Mouse (Mus musculus) ovary, postnatal 10 days (tissue): ENCODE results near the gene Adgrl1.
"Not testable (repeated sequence)": the region's sequence is repeated elsewhere in the genome, so short reads cannot be mapped to it uniquely, and the experiment has no call there.

ENCODE experiments used
- DNase-seq: peaks from one replicate; pipeline ENCODE4 v3.0.0; 2022; ENCODE audit warnings: low spot score

The Adgrl1 gene

DNA sequence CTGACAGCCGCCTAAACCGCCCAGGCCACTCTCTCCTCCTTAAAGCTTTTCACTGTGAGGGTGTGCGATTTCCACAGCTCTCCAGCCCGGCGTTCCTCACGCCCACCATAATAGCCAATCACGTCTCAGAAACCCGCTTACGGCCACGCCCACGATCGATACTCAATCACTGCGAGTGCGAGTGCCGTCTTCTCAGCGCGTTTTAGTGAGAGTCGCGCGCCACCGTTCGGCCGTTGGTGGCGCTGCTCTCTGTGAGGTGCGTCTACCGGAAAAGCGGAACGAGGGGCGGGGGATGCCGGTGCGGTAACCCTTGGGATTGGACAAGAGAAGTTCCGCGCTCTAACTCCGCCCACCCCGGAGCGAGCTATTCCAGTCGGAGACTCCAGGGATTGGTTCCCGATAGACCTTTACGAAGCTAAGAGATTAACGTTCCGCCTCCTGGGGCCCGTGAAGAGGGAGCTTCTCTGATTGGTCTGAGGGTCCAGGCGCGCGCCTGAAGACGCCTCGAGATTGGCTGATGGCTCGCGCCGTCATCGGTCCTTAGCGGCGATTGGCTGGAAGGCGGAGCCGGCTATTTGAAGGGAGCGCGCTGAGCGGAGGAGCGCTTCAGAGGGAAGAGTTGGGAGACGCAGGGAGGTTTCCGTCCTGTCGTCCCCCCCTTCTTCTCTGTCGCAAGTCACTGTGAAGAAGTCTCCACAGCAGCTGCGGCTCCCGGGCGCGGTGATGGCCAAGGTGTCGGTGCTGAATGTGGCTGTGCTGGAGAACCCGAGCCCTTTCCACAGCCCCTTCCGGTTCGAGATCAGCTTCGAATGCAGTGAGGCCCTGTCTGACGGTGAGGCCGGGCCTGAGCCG, 55.4 kb downstream of the Adgrl1 start, which contains the start of the genes Gm10644 and Asf1b:
TSS of gene Gm10644 (minus strand) at position 100 of the 852 bp plus-strand sequence.
TSS of gene Asf1b (plus strand) at position 402 of the 852 bp plus-strand sequence.
- peak; percentile 77 for DNase-seq

DNA sequence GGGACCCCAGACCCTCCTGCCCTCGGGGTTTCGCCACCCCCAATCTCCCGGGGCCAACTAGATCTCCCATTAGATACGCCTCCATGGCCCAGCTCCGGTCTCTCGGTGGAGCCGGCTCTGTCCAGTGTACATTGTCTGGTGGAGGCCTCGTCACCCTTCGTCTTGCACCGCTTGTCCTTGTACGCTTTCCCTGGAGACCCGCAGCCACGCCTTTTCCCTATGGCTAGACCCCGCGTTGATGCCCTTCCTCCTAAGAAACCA, 56.0 kb downstream of the Adgrl1 start:
- DNase-seq, result no peak

- no peak for DNase-seq
These were observed 56.9 kb downstream of the Adgrl1 start for GRCm38 (mm10) chr8:83956789-83957188.

DNA sequence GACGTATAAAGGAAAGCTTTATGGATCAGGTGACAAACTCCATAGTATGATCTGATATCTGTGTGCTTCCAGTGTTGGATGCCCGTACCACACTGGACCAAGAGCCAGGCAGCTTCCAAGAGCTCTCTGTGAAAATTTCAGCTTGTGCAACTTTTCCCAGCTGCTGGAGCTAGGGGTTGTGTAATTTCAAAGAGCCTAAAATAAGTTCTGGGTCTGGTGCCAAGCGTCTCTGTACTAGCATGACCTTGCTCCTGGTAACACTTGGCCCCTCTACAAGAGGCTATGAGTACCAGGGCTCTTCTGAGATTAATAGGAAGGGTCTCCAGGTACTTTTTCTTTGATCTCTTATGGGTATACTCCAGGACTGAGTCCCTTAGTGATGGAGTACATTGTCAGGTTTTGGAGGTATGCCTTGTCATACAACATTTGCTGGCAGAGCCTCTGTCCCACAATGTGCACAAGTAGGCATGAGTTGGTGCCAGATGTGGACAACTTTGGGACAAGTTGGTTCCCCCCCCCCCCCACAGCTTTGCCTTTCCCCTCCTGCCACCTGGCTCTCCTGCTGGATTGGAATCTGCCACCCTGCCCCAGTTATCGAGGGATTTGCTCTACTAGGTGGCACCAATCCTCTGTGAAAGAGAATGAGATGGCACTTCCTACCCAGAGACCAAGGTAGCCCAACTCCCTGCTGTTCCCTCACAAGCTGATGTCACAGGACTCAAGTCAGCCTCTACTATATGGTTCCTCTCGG, 64.3 kb downstream of the Adgrl1 start:
- no peak for DNase-seq

GRCm38 (mm10) chr8:83967701-83968100, 67.8 kb downstream of the Adgrl1 start:
- DNase-seq, result no peak

- no peak for DNase-seq
These were observed 71.2 kb downstream of the Adgrl1 start for GRCm38 (mm10) chr8:83971121-83971520.

DNA sequence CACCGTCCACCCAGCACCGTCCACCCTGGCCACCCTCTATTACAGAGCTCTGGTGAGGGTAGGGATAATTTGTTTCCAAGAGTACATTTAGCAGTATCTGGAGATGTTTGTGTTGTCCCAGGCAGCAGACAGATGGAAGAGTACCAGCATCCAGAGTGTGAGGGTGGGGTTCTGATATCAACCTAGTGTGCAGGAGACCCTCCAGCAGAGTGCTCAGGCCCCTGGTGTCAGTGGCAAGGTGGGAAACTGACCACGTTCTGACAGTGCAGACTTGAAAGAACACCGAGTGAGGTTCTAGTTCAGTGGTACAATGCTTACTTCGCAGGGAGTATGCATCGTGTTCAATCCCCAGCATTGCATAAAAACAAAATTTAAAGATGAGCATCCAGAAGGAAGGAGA, 71.8 kb downstream of the Adgrl1 start:
- DNase-seq, result no peak

GRCm38 (mm10) chr8:83972150-83973120, 72.5 kb downstream of the Adgrl1 start, which contains the start of gene Prkaca:
Gene Prkaca (plus strand): TSS chr8:83972993.
- DNase-seq, result peak; percentile 96

GRCm38 (mm10) chr8:83973161-83974031, 73.5 kb downstream of the Adgrl1 start:
- DNase-seq, result no peak

- no peak for DNase-seq
These were observed 74.6 kb downstream of the Adgrl1 start for GRCm38 (mm10) chr8:83974521-83974920.

GRCm38 (mm10) chr8:83976101-83976630, 76.3 kb downstream of the Adgrl1 start:
- DNase-seq, result no peak

DNA sequence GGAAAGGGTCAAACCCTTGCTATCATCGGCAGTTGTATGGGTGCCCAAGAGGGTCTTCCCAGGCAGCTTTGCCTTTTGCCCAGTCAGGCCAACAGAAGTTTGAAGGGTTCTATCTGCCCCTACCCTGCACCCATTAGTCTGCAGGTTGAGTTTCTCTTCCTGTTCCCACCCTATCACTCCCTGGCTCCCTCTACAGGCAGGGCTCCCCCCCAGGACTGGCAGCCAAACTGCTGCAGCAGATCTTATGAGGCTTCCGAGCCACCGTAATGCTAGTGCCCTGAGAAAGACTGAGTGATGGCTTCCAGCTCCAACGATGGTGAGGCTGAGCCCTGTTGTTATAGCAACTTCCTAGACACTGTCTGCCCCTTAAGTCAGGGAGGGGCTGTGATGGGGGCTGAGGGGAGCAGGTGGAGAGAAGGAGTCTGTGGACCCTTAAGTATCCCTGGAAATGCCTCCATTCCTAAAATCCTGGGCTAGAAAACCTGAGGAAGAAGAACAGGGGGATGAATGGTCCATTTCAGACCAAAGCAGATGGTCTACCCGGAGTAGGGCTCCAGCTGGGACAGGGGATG, 77.0 kb downstream of the Adgrl1 start:
- no peak for DNase-seq

DNA sequence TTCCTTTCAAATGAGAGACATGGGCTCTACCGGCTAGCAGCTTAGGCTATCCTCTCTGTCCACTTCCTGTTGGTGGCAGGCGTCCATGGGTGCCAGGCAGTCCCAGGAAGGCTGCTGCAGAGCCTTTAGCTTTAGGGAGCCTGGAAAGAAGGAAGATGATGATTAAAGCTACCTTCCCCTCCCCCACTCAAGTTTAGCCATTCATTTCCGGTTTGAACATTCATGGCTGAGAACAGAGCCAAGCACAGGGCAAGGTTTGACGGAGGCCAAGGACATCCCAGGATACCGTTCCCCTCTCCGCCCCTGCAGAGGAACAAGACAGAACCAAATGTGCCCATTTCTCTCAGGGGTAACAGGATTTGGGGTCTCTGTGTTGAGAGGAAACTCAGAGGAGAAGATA, 77.7 kb downstream of the Adgrl1 start:
- no peak for DNase-seq

GRCm38 (mm10) chr8:83978200-83978599, 78.3 kb downstream of the Adgrl1 start:
- no peak for DNase-seq

- no peak for DNase-seq
These were observed 80.3 kb downstream of the Adgrl1 start for GRCm38 (mm10) chr8:83980250-83980649.

- no peak for DNase-seq
These were observed 80.9 kb downstream of the Adgrl1 start for GRCm38 (mm10) chr8:83980845-83981244.

GRCm38 (mm10) chr8:83981533-83981932, 81.6 kb downstream of the Adgrl1 start:
- DNase-seq, result no peak

GRCm38 (mm10) chr8:83982449-83982848, 82.5 kb downstream of the Adgrl1 start:
- DNase-seq, result no peak

GRCm38 (mm10) chr8:83983222-83983621, 83.3 kb downstream of the Adgrl1 start:
- DNase-seq, result not testable (repeated sequence)

- DNase-seq, result no peak
These were observed 89.3 kb downstream of the Adgrl1 start for GRCm38 (mm10) chr8:83989243-83989642.
